Mouse (Mus musculus): ENCODE data around the gene AC141477.1. TPM values are rescaled to one million over a fixed set of nuclear protein-coding genes. Genes with fewer than 3 reads are reported as not detected.

The AC141477.1 gene
- polyA plus RNA-seq, 1 experiment: 9.2 TPM

- Histone ChIP-seq H3K27ac (ENCODE audit: insufficient read depth, low read depth, low read length) (peak overlapping the region; percentile 11), H3K4me1 (ENCODE audit: control insufficient read depth, insufficient read depth, low read length) (peaks cover 8% of the 10 kb centered on the region), H3K4me3 (ENCODE audit: insufficient read depth, low read length) (no peak overlapping the region)
- TF ChIP-seq POLR2A (IDR thresholded peaks at IDR 0.05; ENCODE audit: borderline replicate concordance, low read depth, low read length) (no peak), CTCF (IDR thresholded peaks at IDR 0.05; ENCODE audit: low read depth, low read length) (no peak)
Observed at GRCm38 (mm10) chr10:76425674-76426073, 14.6 kb downstream of the AC141477.1 start.

GRCm38 (mm10) chr10:76416811-76417210 lies 23.4 kb downstream of the AC141477.1 start:
- no peaks in the 10 kb centered on the region for H3K4me1 ChIP-seq (ENCODE audit: control insufficient read depth, insufficient read depth, low read length)
- no peak overlapping the region for H3K27ac ChIP-seq (ENCODE audit: insufficient read depth, low read depth, low read length)
- no peak overlapping the region for H3K4me3 ChIP-seq (ENCODE audit: insufficient read depth, low read length)
- TF ChIP-seq CTCF (IDR thresholded peaks at IDR 0.05; ENCODE audit: low read depth, low read length) (no peak), POLR2A (IDR thresholded peaks at IDR 0.05; ENCODE audit: borderline replicate concordance, low read depth, low read length) (no peak)

- Histone ChIP-seq H3K4me3 (ENCODE audit: insufficient read depth, low read length) (no peak overlapping the region), H3K27ac (ENCODE audit: insufficient read depth, low read depth, low read length) (no peak overlapping the region), H3K4me1 (ENCODE audit: control insufficient read depth, insufficient read depth, low read length) (no peaks in the 10 kb centered on the region)
- TF ChIP-seq CTCF (IDR thresholded peaks at IDR 0.05; ENCODE audit: low read depth, low read length): no peak
- no peak for TF ChIP-seq POLR2A (IDR thresholded peaks at IDR 0.05; ENCODE audit: borderline replicate concordance, low read depth, low read length)
Observed at GRCm38 (mm10) chr10:76408520-76408919, 31.7 kb downstream of the AC141477.1 start.

- Histone ChIP-seq H3K4me1 (ENCODE audit: control insufficient read depth, insufficient read depth, low read length) (no peaks in the 10 kb centered on the region), H3K4me3 (ENCODE audit: insufficient read depth, low read length) (no peak overlapping the region), H3K27ac (ENCODE audit: insufficient read depth, low read depth, low read length) (no peak overlapping the region)
- no peak for TF ChIP-seq CTCF (IDR thresholded peaks at IDR 0.05; ENCODE audit: low read depth, low read length)
- no peak for TF ChIP-seq POLR2A (IDR thresholded peaks at IDR 0.05; ENCODE audit: borderline replicate concordance, low read depth, low read length)
Observed at GRCm38 (mm10) chr10:76392596-76392995, 47.6 kb downstream of the AC141477.1 start.

DNA sequence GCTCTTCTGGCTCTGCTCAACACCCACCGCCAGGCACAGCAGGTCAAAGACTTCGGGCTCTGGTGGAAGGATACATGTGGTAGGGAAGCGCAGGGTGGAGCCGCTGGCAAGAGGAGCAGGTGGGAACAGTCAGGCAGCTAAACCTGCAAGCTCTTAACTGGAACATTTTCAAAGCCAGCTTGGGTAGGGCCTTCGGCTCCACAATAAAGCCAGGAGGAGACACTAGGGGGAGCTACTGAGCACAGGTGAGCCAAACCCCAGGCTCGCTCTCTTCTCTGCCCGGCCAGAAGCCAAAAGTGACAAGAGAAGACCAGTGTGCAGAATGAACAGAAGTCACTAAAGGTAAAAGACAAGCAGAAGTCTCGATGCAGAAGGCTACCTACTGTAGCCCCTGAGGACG lies 48.5 kb downstream of the AC141477.1 start:
- H3K27ac ChIP-seq (ENCODE audit: insufficient read depth, low read depth, low read length): no peak overlapping the region
- no peak overlapping the region for H3K4me3 ChIP-seq (ENCODE audit: insufficient read depth, low read length)
- TF ChIP-seq POLR2A (IDR thresholded peaks at IDR 0.05; ENCODE audit: borderline replicate concordance, low read depth, low read length): no peak
- TF ChIP-seq CTCF (IDR thresholded peaks at IDR 0.05; ENCODE audit: low read depth, low read length): peak; percentile 93
- H3K4me1 ChIP-seq (ENCODE audit: control insufficient read depth, insufficient read depth, low read length): no peaks in the 10 kb centered on the region

GRCm38 (mm10) chr10:76391166-76391565 lies 49.1 kb downstream of the AC141477.1 start:
- TF ChIP-seq POLR2A (IDR thresholded peaks at IDR 0.05; ENCODE audit: borderline replicate concordance, low read depth, low read length) (no peak), CTCF (IDR thresholded peaks at IDR 0.05; ENCODE audit: low read depth, low read length) (no peak)
- Histone ChIP-seq H3K4me3 (ENCODE audit: insufficient read depth, low read length) (no peak overlapping the region), H3K27ac (ENCODE audit: insufficient read depth, low read depth, low read length) (no peak overlapping the region), H3K4me1 (ENCODE audit: control insufficient read depth, insufficient read depth, low read length) (no peaks in the 10 kb centered on the region)

Other genes with a start within 250 kb of the AC141477.1 start
- gene Prmt2, start 202.6 kb downstream of the AC141477.1 start, polyA plus RNA-seq (2012; ENCODE audit: insufficient read depth, insufficient read length, missing spikeins): 20.0 and 23.3 TPM in 2 replicates
- gene S100b, start 186.6 kb downstream of the AC141477.1 start, polyA plus RNA-seq (2012; ENCODE audit: insufficient read depth, insufficient read length, missing spikeins): not detected in 2 replicates
- gene Dip2a, start 95.2 kb downstream of the AC141477.1 start, polyA plus RNA-seq (2012; ENCODE audit: insufficient read depth, insufficient read length, missing spikeins): 10.8 and 12.1 TPM in 2 replicates
- gene Pcnt, start 2.3 kb upstream of the AC141477.1 start, polyA plus RNA-seq (2012; ENCODE audit: insufficient read depth, insufficient read length, missing spikeins): 24.8 and 27.3 TPM in 2 replicates
- not detected in 2 replicates for gene 2610028H24Rik, start 8.6 kb upstream of the AC141477.1 start, polyA plus RNA-seq (2012; ENCODE audit: insufficient read depth, insufficient read length, missing spikeins)
- 37.8 and 59.7 TPM in 2 replicates for gene Mcm3ap, start 28.5 kb upstream of the AC141477.1 start, polyA plus RNA-seq (2012; ENCODE audit: insufficient read depth, insufficient read length, missing spikeins)
- gene Ybey, start 28.7 kb upstream of the AC141477.1 start, polyA plus RNA-seq (2012; ENCODE audit: insufficient read depth, insufficient read length, missing spikeins): 2.0 and 2.7 TPM in 2 replicates
- 10.9 and 11.0 TPM in 2 replicates for gene Lss, start 91.1 kb upstream of the AC141477.1 start, polyA plus RNA-seq (2012; ENCODE audit: insufficient read depth, insufficient read length, missing spikeins)
- not detected in 2 replicates for gene Spatc1l, start 121.8 kb upstream of the AC141477.1 start, polyA plus RNA-seq (2012; ENCODE audit: insufficient read depth, insufficient read length, missing spikeins)
- gene Ftcd, start 135.2 kb upstream of the AC141477.1 start, polyA plus RNA-seq (2012; ENCODE audit: insufficient read depth, insufficient read length, missing spikeins): not detected in 2 replicates
- 2.2 and 3.1 TPM in 2 replicates for gene Col6a2, start 183.2 kb upstream of the AC141477.1 start, polyA plus RNA-seq (2012; ENCODE audit: insufficient read depth, insufficient read length, missing spikeins)

Data from bone marrow macrophage, adult 2 months (primary cell).